Mouse (Mus musculus) hindbrain, embryonic 14.5 days (tissue): ENCODE measurements at regions not wholly inside any gene's neighbourhood (a gene's known extent, or its start where the extent isn't known, plus 50 kb on each side); places are given as distances from the start of the nearest gene placed in this dataset.

ENCODE experiments used
- ATAC-seq: fragments of 200-750 bp; cut with Nextera tagmentation; 2 replicates; pipeline ENCODE4 v1.8.0; 2017; ENCODE audit warnings: moderate number of reproducible peaks, mild to moderate bottlenecking, moderate TSS enrichment, moderate library complexity; ENCODE audit not compliant: low FRiP score
- DNase-seq: peaks from one replicate; pipeline ENCODE4 v3.0.0-alpha.2; 2015; ENCODE audit warnings: low spot score
- H3K27ac ChIP-seq: fragments of 300-500 bp; sonication (generic); 2 replicates; pipeline ENCODE4 v1.5.1; 2014; ENCODE audit warnings: mild to moderate bottlenecking, moderate library complexity
- H3K27me3 ChIP-seq: fragments of 300-500 bp; sonication (generic); 2 replicates; pipeline ENCODE4 v1.6.1; 2014; ENCODE audit warnings: mild to moderate bottlenecking, low read length, mixed read lengths; ENCODE audit not compliant: control insufficient read depth, insufficient read depth
- H3K36me3 ChIP-seq: fragments of 300-500 bp; sonication (generic); replicated peaks from 2 replicates; pipeline ENCODE4 v1.6.1; 2014; ENCODE audit not compliant: control insufficient read depth, insufficient read depth
- H3K4me1 ChIP-seq: fragments of 300-500 bp; sonication (generic); replicated peaks from 2 replicates; pipeline ENCODE4 v1.6.1; 2014; ENCODE audit warnings: antibody characterized with exemption, low read length, mixed read lengths; ENCODE audit not compliant: control insufficient read depth, insufficient read depth
- H3K4me2 ChIP-seq: fragments of 300-500 bp; sonication (generic); replicated peaks from 2 replicates; pipeline ENCODE4 v1.6.1; 2014; ENCODE audit warnings: mild to moderate bottlenecking, moderate library complexity
- H3K4me3 ChIP-seq: fragments of 300-500 bp; sonication (generic); replicated peaks from 2 replicates; pipeline ENCODE4 v1.5.1; 2014; ENCODE audit warnings: mild to moderate bottlenecking, low read length
- H3K9ac ChIP-seq: fragments of 300-500 bp; sonication (generic); 2 replicates; pipeline ENCODE4 v1.6.1; 2014
- H3K9me3 ChIP-seq: fragments of 300-500 bp; sonication (generic); 2 replicates; pipeline ENCODE4 v1.6.1; 2016; ENCODE audit warnings: low read length; ENCODE audit not compliant: control insufficient read depth
- WGBS: fragments of 180-500 bp; shearing (Covaris S2); extraction: QIAGEN DNeasy Blood & Tissue Kit; methylation state at CpG from one replicate; pipeline ENCODE4 v1.1.7; 2014; 5-methylcytosine and 5-hydroxymethylcytosine counted together

DNA sequence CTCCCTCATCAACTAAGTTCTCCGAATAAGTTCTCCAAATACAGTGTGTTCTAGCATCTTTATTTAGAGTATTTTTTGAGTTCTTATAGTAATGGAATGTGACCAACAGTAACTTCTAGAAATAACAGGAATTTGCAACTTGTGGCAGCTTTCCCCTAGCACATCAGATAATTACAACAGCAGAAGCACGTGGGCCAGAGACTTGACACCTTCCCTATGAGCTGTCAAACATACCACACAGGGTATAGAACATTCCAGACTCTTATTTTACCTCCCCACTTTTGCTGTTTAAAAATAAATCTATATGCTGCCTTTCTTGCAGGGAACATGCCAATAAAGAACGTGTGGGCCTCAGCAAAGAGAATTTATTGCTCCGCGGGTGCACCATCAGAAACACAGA, 77.4 kb upstream of the Commd8 start:
- no peak for DNase-seq
- no peak for ATAC-seq
- WGBS: 91% methylated on average over 5 of the region's 5 CpGs
- Histone ChIP-seq H3K27me3 (no peaks in the 10 kb centered on the region), H3K27ac (no peak overlapping the region), H3K4me1 (no peaks in the 10 kb centered on the region), H3K9me3 (no peaks in the 10 kb centered on the region), H3K36me3 (0 out of 2 replicates have a peak, but pooled peaks cover 5% of the 10 kb centered on the region), H3K9ac (no peak overlapping the region), H3K4me3 (no peak overlapping the region), H3K4me2 (no peak overlapping the region)

DNA sequence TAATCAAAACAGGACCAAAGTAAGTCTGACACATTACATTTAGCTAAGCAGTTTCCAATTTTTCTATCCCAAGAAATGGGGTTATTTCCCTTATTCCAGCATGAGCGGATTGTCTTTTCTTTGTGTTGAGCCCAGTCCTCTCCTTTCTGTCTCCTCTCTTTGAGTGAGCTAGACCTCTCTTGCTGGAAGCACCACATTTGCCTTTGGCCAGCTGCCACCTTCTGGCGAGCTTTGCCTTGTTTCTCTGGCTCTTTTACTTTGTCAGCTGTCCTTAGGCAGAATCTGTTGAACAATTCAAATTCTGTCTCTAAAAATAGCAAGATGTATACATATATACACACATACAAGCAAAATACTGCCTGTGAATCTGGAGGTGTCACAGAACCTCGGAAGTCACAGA, 76.1 kb upstream of the Commd8 start:
- H3K4me3 ChIP-seq: no peak overlapping the region
- H3K27me3 ChIP-seq: no peaks in the 10 kb centered on the region
- H3K27ac ChIP-seq: no peak overlapping the region
- H3K4me2 ChIP-seq: no peak overlapping the region
- ATAC-seq: no peak
- peak; percentile 32 for DNase-seq
- 79% methylated on average over 3 of the region's 3 CpGs for WGBS
- H3K9me3 ChIP-seq: no peaks in the 10 kb centered on the region
- no peak overlapping the region for H3K9ac ChIP-seq
- no peaks in the 10 kb centered on the region for H3K4me1 ChIP-seq
- 0 out of 2 replicates have a peak, but pooled peaks cover 8% of the 10 kb centered on the region for H3K36me3 ChIP-seq

DNA sequence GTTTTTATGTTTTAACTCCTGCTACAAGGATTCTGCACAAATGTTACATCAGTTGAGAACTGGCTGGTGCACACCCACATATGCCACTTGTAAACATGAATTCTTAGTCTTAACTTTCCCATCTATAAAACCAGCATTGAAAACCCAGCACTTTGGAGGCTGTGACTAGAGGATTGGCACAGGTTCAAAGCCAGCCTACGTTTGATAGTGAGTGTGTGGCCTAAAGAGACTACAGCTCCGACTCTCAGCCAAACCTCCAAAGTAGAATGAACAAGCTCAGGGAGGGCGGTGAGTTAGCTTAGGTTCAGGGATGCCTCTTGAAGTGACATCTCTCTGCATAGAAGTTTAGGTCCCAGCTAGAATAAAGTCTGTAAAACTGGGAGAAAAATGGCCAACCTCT, 75.0 kb upstream of the Commd8 start:
- Histone ChIP-seq H3K36me3 (0 out of 2 replicates have a peak, but pooled peaks cover 10% of the 10 kb centered on the region), H3K9ac (no peak overlapping the region), H3K4me2 (no peak overlapping the region), H3K4me1 (no peaks in the 10 kb centered on the region), H3K9me3 (no peaks in the 10 kb centered on the region), H3K4me3 (no peak overlapping the region), H3K27ac (no peak overlapping the region), H3K27me3 (no peaks in the 10 kb centered on the region)
- no peak for ATAC-seq
- whole genome bisulfite sequencing: 84% methylated on average over 3 of the region's 3 CpGs
- no peak for DNase-seq

DNA sequence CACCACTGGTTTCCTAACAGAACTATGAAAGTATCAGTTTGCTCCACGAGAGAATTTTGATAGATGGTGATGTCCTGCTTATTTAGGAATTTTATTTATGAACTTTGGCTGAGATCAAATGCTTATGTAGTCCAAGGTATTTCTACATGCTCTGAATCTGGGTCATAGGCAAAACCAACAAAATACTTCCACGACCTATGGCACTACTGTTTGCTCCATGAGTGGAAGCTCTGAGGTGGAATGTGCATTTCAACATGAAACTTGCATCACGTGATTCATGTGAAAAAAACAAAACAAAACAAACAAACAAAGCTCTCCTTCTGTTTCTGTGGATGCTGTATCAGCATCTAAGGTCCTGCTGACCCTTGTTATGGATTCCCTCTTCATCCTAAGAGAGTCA, 73.5 kb upstream of the Commd8 start:
- H3K9me3 ChIP-seq: no peaks in the 10 kb centered on the region
- no peaks in the 10 kb centered on the region for H3K4me1 ChIP-seq
- H3K4me2 ChIP-seq: no peak overlapping the region
- H3K27ac ChIP-seq: no peak overlapping the region
- ATAC-seq (no peak), DNase-seq (no peak)
- 90% methylated on average over 3 of the region's 3 CpGs for WGBS
- 0 out of 2 replicates have a peak, but pooled peaks cover 5% of the 10 kb centered on the region for H3K36me3 ChIP-seq
- no peaks in the 10 kb centered on the region for H3K27me3 ChIP-seq
- H3K9ac ChIP-seq: no peak overlapping the region
- no peak overlapping the region for H3K4me3 ChIP-seq

DNA sequence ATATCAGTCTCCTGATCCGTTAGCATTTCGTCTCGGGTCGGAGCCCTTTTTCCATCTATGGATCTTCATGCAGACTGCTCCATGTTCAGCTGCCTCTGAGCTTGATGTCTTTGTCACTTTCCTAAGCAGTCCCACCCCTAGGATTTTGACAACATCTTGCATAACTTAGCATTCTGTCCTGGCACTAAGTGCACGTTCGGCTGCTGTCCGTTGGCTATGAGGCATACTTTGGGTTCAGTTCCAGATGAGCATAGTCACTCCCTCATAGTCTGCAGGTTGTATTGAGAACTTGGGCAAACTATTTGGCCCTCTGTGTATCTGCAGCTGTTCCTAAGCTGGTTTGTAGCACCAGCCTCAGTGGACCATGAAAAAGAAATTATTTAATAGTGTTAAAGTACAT, 72.3 kb upstream of the Commd8 start:
- WGBS: 93% methylated on average over 7 of the region's 7 CpGs
- DNase-seq (no peak), ATAC-seq (no peak)
- Histone ChIP-seq H3K36me3 (0 out of 2 replicates have a peak, but pooled peaks cover 5% of the 10 kb centered on the region), H3K4me3 (no peak overlapping the region), H3K27me3 (no peaks in the 10 kb centered on the region), H3K9me3 (no peaks in the 10 kb centered on the region), H3K27ac (no peak overlapping the region), H3K9ac (no peak overlapping the region), H3K4me1 (no peaks in the 10 kb centered on the region), H3K4me2 (no peak overlapping the region)

DNA sequence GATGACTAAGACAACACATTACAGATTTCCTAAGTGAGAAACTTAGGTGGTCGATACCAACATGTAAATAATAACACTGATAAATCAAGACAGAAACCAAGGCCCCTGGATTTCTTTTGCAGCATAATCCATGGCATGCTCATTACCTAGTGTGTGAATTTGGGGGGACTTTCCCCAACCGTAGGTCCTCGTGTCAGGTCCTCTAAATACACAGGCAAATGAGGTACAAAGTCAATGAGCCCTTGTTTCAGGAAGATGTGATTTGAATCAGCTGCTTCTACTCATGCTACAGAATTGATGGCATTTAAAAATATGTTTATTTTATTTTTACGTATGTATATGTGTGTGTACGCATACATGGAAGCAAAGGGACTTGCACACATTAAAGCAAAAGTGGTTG, 59.0 kb upstream of the Commd8 start:
- Histone ChIP-seq H3K27ac (no peak overlapping the region), H3K4me2 (no peak overlapping the region), H3K36me3 (no peaks in the 10 kb centered on the region), H3K9me3 (no peaks in the 10 kb centered on the region), H3K9ac (no peak overlapping the region), H3K4me3 (no peak overlapping the region), H3K4me1 (no peaks in the 10 kb centered on the region), H3K27me3 (no peaks in the 10 kb centered on the region)
- no peak for ATAC-seq
- 95% methylated on average over 5 of the region's 5 CpGs for WGBS
- DNase-seq: no peak

DNA sequence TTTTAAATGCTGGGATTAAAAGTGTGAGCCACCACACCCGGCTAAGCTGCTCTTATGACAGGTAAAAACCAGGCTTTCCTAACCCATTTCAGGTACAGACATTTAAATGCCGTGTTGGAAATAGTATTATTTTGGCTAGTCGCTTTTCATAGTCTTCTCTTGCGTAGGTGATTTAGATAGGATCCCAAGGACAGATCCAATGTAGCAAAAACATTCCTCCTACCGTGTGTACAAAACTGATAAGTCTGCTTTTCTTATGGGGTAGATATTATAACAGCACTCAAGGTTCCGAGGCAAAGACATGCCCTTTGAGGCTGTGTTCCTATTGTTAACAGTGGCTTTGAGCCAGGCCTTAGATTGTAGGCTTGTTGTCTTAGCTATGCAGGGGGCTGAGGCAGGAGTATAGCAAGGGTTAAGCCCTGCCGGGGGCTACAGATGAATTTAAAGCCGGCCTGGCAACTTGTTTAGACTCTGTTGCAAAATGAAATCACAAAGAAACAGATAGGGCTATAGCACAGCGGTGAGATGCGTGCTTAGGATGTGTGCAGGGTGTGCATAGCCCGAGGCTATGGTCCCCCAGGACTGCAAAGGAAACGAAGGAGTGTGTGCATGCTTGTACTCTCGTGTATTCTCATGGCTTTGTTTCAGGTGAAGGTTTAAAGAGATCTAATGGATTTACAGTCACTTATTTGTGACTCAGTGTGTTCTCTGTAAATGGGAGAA, 57.7 kb upstream of the Commd8 start:
- no peak overlapping the region for H3K4me3 ChIP-seq
- no peaks in the 10 kb centered on the region for H3K4me1 ChIP-seq
- ATAC-seq: no peak
- no peak for DNase-seq
- 80% methylated on average over 13 of the region's 13 CpGs for WGBS
- no peaks in the 10 kb centered on the region for H3K36me3 ChIP-seq
- no peaks in the 10 kb centered on the region for H3K9me3 ChIP-seq
- H3K27ac ChIP-seq: no peak overlapping the region
- H3K9ac ChIP-seq: no peak overlapping the region
- H3K27me3 ChIP-seq: no peaks in the 10 kb centered on the region
- H3K4me2 ChIP-seq: no peak overlapping the region

DNA sequence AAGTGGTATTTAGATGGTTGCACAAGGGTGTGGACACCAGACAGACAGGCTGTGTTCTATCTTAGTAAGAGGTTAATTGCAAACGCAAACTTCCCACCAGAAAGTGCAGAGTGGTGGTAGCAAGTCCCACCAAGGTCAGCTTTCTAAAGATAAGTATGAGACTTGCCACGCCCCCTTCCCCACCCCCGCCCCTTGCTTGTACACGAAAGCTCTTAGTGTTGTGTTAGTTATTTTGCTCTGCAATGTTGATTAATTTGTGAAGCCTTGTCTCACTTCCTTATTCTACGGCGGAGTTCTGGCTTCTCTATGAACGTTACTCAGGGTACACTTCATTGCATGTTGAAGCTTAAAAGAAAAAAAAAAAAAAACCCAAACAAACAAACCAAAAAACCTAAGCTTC, 57.1 kb upstream of the Commd8 start:
- H3K27me3 ChIP-seq: no peaks in the 10 kb centered on the region
- no peaks in the 10 kb centered on the region for H3K9me3 ChIP-seq
- H3K36me3 ChIP-seq: no peaks in the 10 kb centered on the region
- 77% methylated on average over 7 of the region's 7 CpGs for WGBS
- no peak for DNase-seq
- H3K4me2 ChIP-seq: no peak overlapping the region
- H3K4me3 ChIP-seq: no peak overlapping the region
- no peaks in the 10 kb centered on the region for H3K4me1 ChIP-seq
- H3K27ac ChIP-seq: no peak overlapping the region
- H3K9ac ChIP-seq: no peak overlapping the region
- no peak for ATAC-seq

DNA sequence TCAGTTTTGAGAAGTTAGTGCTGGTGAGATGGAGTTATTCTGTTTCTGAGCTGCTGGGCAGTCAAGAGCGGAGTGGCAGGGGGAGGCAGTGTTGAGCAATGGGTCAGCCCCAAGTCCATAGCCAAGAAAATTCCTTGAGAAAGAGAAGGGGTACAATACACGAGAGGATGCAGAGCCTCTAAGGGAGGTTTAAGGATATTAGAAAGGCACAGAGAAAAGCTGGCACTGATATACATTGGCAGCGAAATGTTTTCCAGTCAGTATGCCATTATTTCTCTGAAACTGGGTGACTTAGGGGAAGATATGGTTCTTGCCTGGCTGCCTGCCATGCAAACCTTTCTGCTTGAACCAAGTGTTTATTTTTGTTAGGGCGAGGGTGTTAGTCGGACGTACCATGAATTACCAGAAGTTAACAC, 56.6 kb upstream of the Commd8 start:
- Histone ChIP-seq H3K9ac (no peak overlapping the region), H3K27me3 (no peaks in the 10 kb centered on the region), H3K4me2 (no peak overlapping the region), H3K9me3 (no peaks in the 10 kb centered on the region), H3K4me1 (no peaks in the 10 kb centered on the region), H3K27ac (no peak overlapping the region), H3K4me3 (no peak overlapping the region), H3K36me3 (no peaks in the 10 kb centered on the region)
- ATAC-seq (no peak), DNase-seq (no peak)
- WGBS: 67% methylated on average over 6 of the region's 6 CpGs

DNA sequence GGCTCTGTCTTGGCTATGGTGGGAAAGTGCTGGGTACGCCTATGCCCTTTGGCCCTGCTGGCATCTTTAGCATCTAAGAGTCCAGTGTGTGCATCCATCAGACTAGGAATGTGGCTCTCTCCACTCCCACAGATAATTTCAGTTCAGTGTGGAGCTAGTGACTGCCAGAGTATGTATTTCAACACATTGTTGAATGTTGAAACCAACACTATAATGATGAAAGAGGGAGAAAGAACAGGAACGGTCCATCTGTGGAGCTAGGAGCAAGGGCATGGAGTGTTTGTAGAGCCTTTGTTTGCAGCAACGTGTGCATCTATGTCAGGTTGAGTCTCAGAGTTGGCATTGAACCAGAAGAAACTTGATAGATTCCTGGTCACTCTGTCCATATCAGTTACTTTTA, 54.9 kb upstream of the Commd8 start:
- Histone ChIP-seq H3K4me2 (no peak overlapping the region), H3K27me3 (no peaks in the 10 kb centered on the region), H3K4me1 (no peaks in the 10 kb centered on the region), H3K9ac (no peak overlapping the region), H3K27ac (no peak overlapping the region), H3K36me3 (no peaks in the 10 kb centered on the region), H3K4me3 (no peak overlapping the region), H3K9me3 (no peaks in the 10 kb centered on the region)
- WGBS: 91% methylated on average over 3 of the region's 3 CpGs
- ATAC-seq: no peak
- DNase-seq: no peak
